Mouse (Mus musculus): Measurements from ENCODE around the gene Ndfip2. TPM values are rescaled to one million over a fixed set of nuclear protein-coding genes. Genes with fewer than 3 reads are reported as not detected.

The Ndfip2 gene
- total and polyA plus RNA-seq, 3 experiments = 13.7 to 26.3 TPM; not detected in 1

DNA sequence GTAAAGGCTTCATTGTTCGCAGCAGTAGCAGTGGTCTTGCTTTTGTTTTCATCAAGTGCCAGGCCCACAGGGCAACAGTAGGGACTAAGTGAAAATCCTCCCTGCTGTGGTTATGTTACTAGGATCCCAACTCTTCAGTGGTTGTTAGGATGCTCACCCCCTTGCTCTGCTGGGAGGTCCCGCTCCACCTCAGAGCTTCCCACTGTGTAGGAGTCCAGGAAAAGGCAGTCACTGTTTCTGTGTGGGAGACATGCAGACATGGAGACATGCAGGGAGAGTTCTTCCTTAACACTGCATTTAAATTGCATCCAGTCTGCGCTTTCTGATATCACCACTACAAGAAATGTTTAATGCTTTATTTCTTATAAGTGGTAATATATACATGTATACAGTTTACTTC is 35.4 kb downstream of the Ndfip2 start (continued):
- TF ChIP-seq TAL1 (IDR thresholded peaks at IDR 0.05; ENCODE audit: low read length) (no peak), KAT2A (conservative IDR thresholded peaks at IDR 0.05; ENCODE audit: low read depth, low read length) (no peak), MEF2A (IDR thresholded peaks at IDR 0.05; ENCODE audit: extremely low read depth, insufficient replicate concordance, low read depth, low read length, poor library complexity, severe bottlenecking) (no peak), MXI1 (IDR thresholded peaks at IDR 0.05; ENCODE audit: low read depth, low read length) (no peak), EP300 (IDR thresholded peaks at IDR 0.05; ENCODE audit: low read depth in 1 of 2, low read length in 2 of 2) (no peak), TCF12 (IDR thresholded peaks at IDR 0.05; ENCODE audit: low read depth, low read length) (no peak)

DNA sequence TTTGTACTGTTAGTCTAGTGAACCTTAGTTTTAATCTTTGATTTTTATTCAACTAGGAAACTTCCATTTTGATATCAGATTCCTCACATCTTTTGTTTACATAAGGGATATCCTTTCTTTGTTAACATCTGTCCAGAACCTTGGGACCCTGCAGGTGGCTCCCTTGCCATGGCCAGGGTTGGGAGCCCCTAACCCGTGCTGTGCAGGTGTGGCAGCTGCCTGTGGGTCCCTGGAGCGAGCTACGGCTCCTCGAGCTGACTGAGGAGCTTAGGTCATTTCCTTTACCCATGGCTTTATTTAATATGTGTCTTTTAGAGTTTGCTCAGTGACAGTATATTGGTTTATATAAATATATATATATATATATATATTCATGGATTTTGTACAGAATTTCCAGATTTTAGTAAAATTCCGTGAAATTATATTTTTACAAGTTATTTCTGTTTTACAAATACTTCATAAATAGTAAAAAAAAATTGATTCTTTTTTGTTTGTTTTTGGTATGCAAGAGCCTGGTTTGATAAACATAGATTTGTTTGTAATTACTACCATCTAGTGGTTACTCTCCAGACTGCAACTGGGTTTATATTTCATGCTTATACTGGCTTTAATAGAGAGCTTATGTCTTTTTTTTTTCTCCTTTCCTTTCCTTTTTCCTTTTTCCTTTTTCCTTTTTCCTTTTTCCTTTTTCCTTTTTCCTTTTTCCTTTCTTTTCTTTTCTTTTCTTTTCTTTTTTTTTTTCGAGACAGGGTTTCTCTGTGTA is 37.6 kb downstream of the Ndfip2 start:
- Histone ChIP-seq H3K4me3 (ENCODE audit: control insufficient read depth in 1 of 2, insufficient read depth in 1 of 2, low read depth in 2 of 2, low read length in 2 of 2) (no peak overlapping the region), H3K9ac (ENCODE audit: control insufficient read depth, low read depth, low read length, poor library complexity, severe bottlenecking) (no peak overlapping the region), H3K4me1 (ENCODE audit: control insufficient read depth in 1 of 2, insufficient read depth in 2 of 2, low read length in 2 of 2) (0 out of 4 replicates have a peak, but pooled peaks cover 0 to 2% of the 10 kb centered on the region in 2 experiments), H3K36me3 (ENCODE audit: control insufficient read depth in 1 of 2, insufficient read depth in 2 of 2, low read length in 2 of 2) (peaks cover 0 to 2% of the 10 kb centered on the region in 2 experiments; a peak in 1 of 4 replicates), H3K27ac (ENCODE audit: control insufficient read depth, low read depth, low read length) (no peak overlapping the region), H3K9me3 (replicated peaks; ENCODE audit: insufficient read depth, low read length) (no peaks in the 10 kb centered on the region), H3K27me3 (ENCODE audit: control insufficient read depth in 1 of 2, insufficient read depth in 2 of 2, low read length in 2 of 2) (no peaks in the 10 kb centered on the region), H3K79me2 (ENCODE audit: control insufficient read depth, insufficient read depth, low read length, poor library complexity) (no peaks in the 10 kb centered on the region)
- TF ChIP-seq CTCF (IDR thresholded peaks at IDR 0.05 in 2 of 3, conservative IDR thresholded peaks at IDR 0.05 in 1 of 3; ENCODE audit: control insufficient read depth in 1 of 3, insufficient read depth in 1 of 3, low read depth in 2 of 3, low read length in 3 of 3, poor library complexity in 1 of 3, severe bottlenecking in 1 of 3) (peak in 2 of 3 experiments; percentile 13 to 60; a peak in 4 of 6 replicates), USF2 (IDR thresholded peaks at IDR 0.05; ENCODE audit: borderline replicate concordance in 1 of 2, insufficient read depth in 1 of 2, low read depth in 1 of 2, low read length in 2 of 2) (no peak), POLR2AphosphoS5 (IDR thresholded peaks at IDR 0.05; ENCODE audit: borderline replicate concordance, low read depth, low read length) (no peak), SMC3 (IDR thresholded peaks at IDR 0.05; ENCODE audit: low read depth, low read length) (peak; percentile 63), ZC3H11A (IDR thresholded peaks at IDR 0.05; ENCODE audit: low read depth, low read length) (peak; percentile 58; the same call in 1 of the 2 replicates), EP300 (IDR thresholded peaks at IDR 0.05; ENCODE audit: low read depth in 1 of 2, low read length in 2 of 2) (no peak), RCOR1 (IDR thresholded peaks at IDR 0.05; ENCODE audit: low read depth, low read length) (no peak), RAD21 (IDR thresholded peaks at IDR 0.05; ENCODE audit: low read depth, low read length) (peak; percentile 78)
- DNase-seq (ENCODE audit: low read depth, low spot score) = peak; percentile 71

DNA sequence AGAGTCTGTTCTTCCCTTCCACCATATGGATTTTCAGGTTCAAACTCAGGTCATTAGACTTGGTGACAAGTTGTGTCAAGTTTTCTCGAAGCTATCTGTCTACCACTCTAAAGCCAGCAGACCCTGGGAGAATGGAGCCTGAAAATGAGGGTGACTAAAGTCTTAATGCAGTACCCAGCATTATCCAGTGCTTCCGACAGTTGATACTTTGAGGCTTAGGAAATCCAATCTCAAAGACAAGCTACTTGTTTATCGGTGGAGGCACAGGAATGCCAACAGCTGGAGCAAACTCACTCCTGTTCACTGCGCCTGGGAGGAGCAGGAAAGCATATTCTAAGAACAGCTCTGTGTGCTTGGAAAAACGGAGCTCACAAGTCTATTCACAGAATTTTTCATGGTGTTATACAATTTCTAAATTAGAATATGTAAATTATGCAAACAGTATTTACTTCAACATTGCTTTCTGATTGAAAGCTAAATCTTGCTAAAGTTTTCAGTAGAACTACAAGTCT is 41.4 kb downstream of the Ndfip2 start:
- H3K9ac ChIP-seq (ENCODE audit: control insufficient read depth, low read depth, low read length, poor library complexity, severe bottlenecking) = no peak overlapping the region
- H3K4me1 ChIP-seq (ENCODE audit: control insufficient read depth in 1 of 2, insufficient read depth in 2 of 2, low read length in 2 of 2) = 0 out of 4 replicates have a peak, but pooled peaks cover 0 to 2% of the 10 kb centered on the region in 2 experiments
- H3K79me2 ChIP-seq (ENCODE audit: control insufficient read depth, insufficient read depth, low read length, poor library complexity) = no peaks in the 10 kb centered on the region
- H3K9me3 ChIP-seq (replicated peaks; ENCODE audit: insufficient read depth, low read length) = no peaks in the 10 kb centered on the region
- no peak for DNase-seq (ENCODE audit: low read depth, low spot score)
- TF ChIP-seq E2F4 (IDR thresholded peaks at IDR 0.05; ENCODE audit: borderline replicate concordance, low read depth, low read length) (no peak), NRF1 (IDR thresholded peaks at IDR 0.05; ENCODE audit: insufficient read depth, low read depth, low read length, poor library complexity, severe bottlenecking) (no peak), ZNF384 (IDR thresholded peaks at IDR 0.05; ENCODE audit: low read depth, low read length) (no peak), ZKSCAN1 (IDR thresholded peaks at IDR 0.05; ENCODE audit: low read depth, low read length) (no peak), CHD2 (IDR thresholded peaks at IDR 0.05; ENCODE audit: low read length) (no peak), MAFK (IDR thresholded peaks at IDR 0.05; ENCODE audit: borderline replicate concordance, low read depth, low read length) (no peak), RCOR1 (IDR thresholded peaks at IDR 0.05; ENCODE audit: low read depth, low read length) (no peak), NELFE (IDR thresholded peaks at IDR 0.05; ENCODE audit: low read depth, low read length) (no peak), TBP (IDR thresholded peaks at IDR 0.05; ENCODE audit: low read depth, low read length) (no peak)
- H3K36me3 ChIP-seq (ENCODE audit: control insufficient read depth in 1 of 2, insufficient read depth in 2 of 2, low read length in 2 of 2) = peaks cover 2% of the 10 kb centered on the region in 2 experiments; a peak in 3 of 4 replicates
- no peak overlapping the region for H3K4me3 ChIP-seq (ENCODE audit: control insufficient read depth in 1 of 2, insufficient read depth in 1 of 2, low read depth in 2 of 2, low read length in 2 of 2)
- H3K27me3 ChIP-seq (ENCODE audit: control insufficient read depth in 1 of 2, insufficient read depth in 2 of 2, low read length in 2 of 2) = no peaks in the 10 kb centered on the region
- no peak overlapping the region for H3K27ac ChIP-seq (ENCODE audit: control insufficient read depth, low read depth, low read length)
